ENCODE assay signal across 18 mouse cellular contexts in the genomic region with DNA sequence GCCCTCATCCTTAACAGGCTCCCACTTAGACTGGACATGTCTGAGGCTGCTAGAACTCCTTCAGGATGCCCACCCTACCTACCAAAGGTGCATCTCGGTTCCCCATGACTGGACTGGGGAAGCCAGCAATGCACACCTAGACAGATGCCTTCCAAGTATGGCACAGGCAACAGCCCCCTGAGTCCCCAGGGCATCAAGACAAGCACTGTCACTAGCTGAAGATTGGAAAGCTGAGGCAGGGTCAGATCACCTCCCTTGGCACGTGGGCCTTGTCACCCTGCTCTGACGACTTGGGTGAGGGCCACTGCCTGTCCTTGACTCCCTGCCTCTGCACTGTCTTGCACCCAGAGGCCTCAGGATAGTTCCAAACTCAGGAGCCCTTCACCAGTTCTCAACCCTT. TPM values are rescaled to one million over a fixed set of nuclear protein-coding genes. Genes with fewer than 3 reads are reported as not detected.
"Had no signal": no experiment of that assay in that cellular context is flagged by ENCODE, and none has a peak within 500 bp of the region (broad histone marks: within the 10 kb centered on the region; RNA-seq: fewer than 3 reads in every experiment).

No protein-coding gene starts in this region.

- H3K4me2 ChIP-seq: lung, embryonic 15.5 days; midbrain, embryonic 11.5 days; midbrain, embryonic 13.5 days; midbrain, embryonic 15.5 days; neural tube, embryonic 12.5 days; stomach, embryonic 15.5 days had no signal

- H3K4me1 ChIP-seq: megakaryocyte, embryonic 14.5 days; midbrain, embryonic 13.5 days; midbrain, embryonic 15.5 days; neural tube, embryonic 12.5 days had no signal

- H3K4me3 ChIP-seq: lung, embryonic 15.5 days; megakaryocyte, embryonic 14.5 days; midbrain, embryonic 13.5 days; midbrain, embryonic 15.5 days; neural tube, embryonic 12.5 days; stomach, embryonic 15.5 days had no signal

- H3K27ac ChIP-seq: lung, embryonic 15.5 days; macrophage; midbrain, embryonic 13.5 days; midbrain, embryonic 15.5 days; neural tube, embryonic 12.5 days; stomach, embryonic 15.5 days had no signal

- H3K36me3 ChIP-seq: lung, embryonic 15.5 days; midbrain, embryonic 15.5 days; stomach, embryonic 15.5 days had no signal

- H3K9ac ChIP-seq: liver, postnatal 0 days; lung, embryonic 15.5 days; midbrain, embryonic 13.5 days; midbrain, embryonic 15.5 days; neural tube, embryonic 12.5 days; stomach, embryonic 15.5 days had no signal

- ATAC-seq: liver, postnatal 0 days; midbrain, embryonic 13.5 days; midbrain, embryonic 15.5 days had no signal

- H3K9me3 ChIP-seq: lung, embryonic 15.5 days; megakaryocyte, embryonic 14.5 days; midbrain, embryonic 13.5 days; midbrain, embryonic 15.5 days; neural tube, embryonic 12.5 days; stomach, embryonic 15.5 days had no signal

- H3K27me3 ChIP-seq: lung, embryonic 15.5 days; midbrain, embryonic 13.5 days; midbrain, embryonic 15.5 days; neural tube, embryonic 12.5 days; stomach, embryonic 15.5 days had no signal

- DNase-seq: liver, postnatal 0 days; lung, adult 2 months; lung, postnatal 14 days; lung, postnatal 36 days; right cerebral cortex, postnatal 14 days; thymus, adult 2 months; thymus, postnatal 25 days; thymus, postnatal 4 days had no signal

RNA-seq across cellular contexts. Expression of a gene that starts 3.0 kb away (rescaled TPM):
- polyA plus RNA-seq: macrophage had no signal

RNA-seq across cellular contexts. Expression of a gene that starts 33.8 kb away (rescaled TPM):
- polyA plus RNA-seq: liver, postnatal 0 days; macrophage; spleen, adult 2 months; testis, adult 2 months had no signal

RNA-seq across cellular contexts. Expression of a gene that starts 59.2 kb away (rescaled TPM):
- polyA plus RNA-seq: macrophage; spleen, adult 2 months had no signal
